Mouse (Mus musculus) MEL (cell line): ENCODE results near the gene Mrps18a. TPM values are rescaled to one million over a fixed set of nuclear protein-coding genes. Genes with fewer than 3 reads are reported as not detected.

ENCODE experiments used
- DNase-seq: peaks from one replicate; pipeline ENCODE4 v3.0.0; 2011; ENCODE audit warnings: low read depth, low spot score
- H3K27ac ChIP-seq: 2 replicates; pipeline ENCODE4 v1.5.1; 2012; ENCODE audit warnings: low read depth, mild to moderate bottlenecking, control low read depth, low read length, moderate library complexity; ENCODE audit not compliant: control insufficient read depth
- H3K27me3 ChIP-seq, 2 experiments: fragments of 150-350 bp in 1 of 2; sonication (generic) in 1 of 2; 2 replicates each; pipeline ENCODE4 v1.6.1; 2012; ENCODE audit warnings: low read length in 2 of 2, mild to moderate bottlenecking in 2 of 2, improper control_type of control experiment in 1 of 2, moderate library complexity in 1 of 2; ENCODE audit not compliant: insufficient read depth in 2 of 2, control insufficient read depth in 1 of 2
- H3K36me3 ChIP-seq, 2 experiments: 2 replicates each; pipeline ENCODE4 v1.6.1; 2012 to 2014; ENCODE audit warnings: low read length in 2 of 2, improper control_type of control experiment in 1 of 2, inconsistent platforms in 1 of 2, mild to moderate bottlenecking in 1 of 2; ENCODE audit not compliant: insufficient read depth in 2 of 2, control insufficient read depth in 1 of 2
- H3K4me1 ChIP-seq, 2 experiments: fragments of 150-350 bp in 1 of 2; sonication (generic) in 1 of 2; 2 replicates each; pipeline ENCODE4 v1.6.1; 2012; ENCODE audit warnings: low read length in 2 of 2, improper control_type of control experiment in 1 of 2, mild to moderate bottlenecking in 1 of 2; ENCODE audit not compliant: insufficient read depth in 2 of 2, control insufficient read depth in 1 of 2
- H3K4me3 ChIP-seq, 2 experiments: fragments of 150-350 bp in 1 of 2; sonication (generic) in 1 of 2; 2 replicates each; pipeline ENCODE4 v1.5.1; 2012; ENCODE audit warnings: low read depth in 2 of 2, low read length in 2 of 2, mild to moderate bottlenecking in 2 of 2, moderate library complexity in 2 of 2, control low read depth in 1 of 2, improper control_type of control experiment in 1 of 2; ENCODE audit not compliant: control insufficient read depth in 1 of 2, insufficient read depth in 1 of 2
- H3K79me2 ChIP-seq: 2 replicates; pipeline ENCODE4 v1.6.1; 2012; ENCODE audit warnings: mild to moderate bottlenecking, low read length, moderate library complexity; ENCODE audit not compliant: control insufficient read depth, poor library complexity, insufficient read depth
- H3K9ac ChIP-seq: 2 replicates; pipeline ENCODE4 v1.6.1; 2012; ENCODE audit warnings: low read depth, mild to moderate bottlenecking, control low read depth, low read length, moderate library complexity; ENCODE audit not compliant: control insufficient read depth, poor library complexity, severe bottlenecking
- H3K9me3 ChIP-seq: fragments of 150-350 bp; sonication (generic); replicated peaks from 2 replicates; pipeline ENCODE4 v1.6.1; 2012; ENCODE audit warnings: mild to moderate bottlenecking, low read length, improper control_type of control experiment, moderate library complexity; ENCODE audit not compliant: insufficient read depth
- BHLHE40 ChIP-seq: IDR thresholded peaks from 2 replicates; pipeline ENCODE4 v1.6.1; 2012; ENCODE audit warnings: low read depth, mild to moderate bottlenecking, inconsistent platforms, low read length, improper control_type of control experiment, borderline replicate concordance
- CTCF ChIP-seq, 3 experiments: IDR thresholded peaks in 2 of 3; conservative IDR thresholded peaks in 1 of 3; 2 replicates each; pipeline ENCODE4 v1.5.1; 2011 to 2012; ENCODE audit warnings: low read length in 3 of 3, low read depth in 2 of 3, mild to moderate bottlenecking in 2 of 3, improper control_type of control experiment in 1 of 3, inconsistent platforms in 1 of 3, mixed read lengths in 1 of 3, moderate library complexity in 1 of 3; ENCODE audit not compliant: control insufficient read depth in 1 of 3, insufficient read depth in 1 of 3, poor library complexity in 1 of 3, severe bottlenecking in 1 of 3
- E2F4 ChIP-seq: IDR thresholded peaks from 2 replicates; pipeline ENCODE4 v1.6.1; 2011; ENCODE audit warnings: low read depth, low read length, improper control_type of control experiment, borderline replicate concordance
- ELF1 ChIP-seq: IDR thresholded peaks from 2 replicates; pipeline ENCODE4 v1.6.1; 2014; ENCODE audit warnings: low read depth, mild to moderate bottlenecking, inconsistent platforms, low read length, improper control_type of control experiment, moderate library complexity
- EP300 ChIP-seq, 2 experiments: IDR thresholded peaks; 2 replicates each; pipeline ENCODE4 v1.6.1; 2011; ENCODE audit warnings: improper control_type of control experiment in 2 of 2, low read length in 2 of 2, low read depth in 1 of 2, mild to moderate bottlenecking in 1 of 2
- ETS1 ChIP-seq: IDR thresholded peaks from 2 replicates; pipeline ENCODE4 v1.6.1; 2012; ENCODE audit warnings: low read depth, mild to moderate bottlenecking, inconsistent platforms, low read length, improper control_type of control experiment, moderate library complexity
- GABPA ChIP-seq: IDR thresholded peaks from 2 replicates; pipeline ENCODE4 v1.6.1; 2012; ENCODE audit warnings: low read depth, mild to moderate bottlenecking, inconsistent platforms, low read length, improper control_type of control experiment, moderate library complexity
- GATA1 ChIP-seq: IDR thresholded peaks from 2 replicates; pipeline ENCODE4 v1.6.1; 2011; ENCODE audit warnings: low read depth, low read length, improper control_type of control experiment
- HCFC1 ChIP-seq: IDR thresholded peaks from 2 replicates; pipeline ENCODE4 v1.6.1; 2012; ENCODE audit warnings: low read depth, mild to moderate bottlenecking, inconsistent platforms, low read length, improper control_type of control experiment, moderate library complexity
- JUND ChIP-seq: IDR thresholded peaks from 2 replicates; pipeline ENCODE4 v1.6.1; 2011; ENCODE audit warnings: low read depth, mild to moderate bottlenecking, improper control_type of control experiment, low read length
- MAZ ChIP-seq: IDR thresholded peaks from 2 replicates; pipeline ENCODE4 v1.6.1; 2012; ENCODE audit warnings: low read depth, mild to moderate bottlenecking, inconsistent platforms, low read length, improper control_type of control experiment
- MEF2A ChIP-seq: IDR thresholded peaks from 2 replicates; pipeline ENCODE4 v1.6.1; 2014; ENCODE audit warnings: low read depth, mild to moderate bottlenecking, inconsistent platforms, low read length, improper control_type of control experiment; ENCODE audit not compliant: poor library complexity, insufficient replicate concordance, severe bottlenecking; ENCODE audit errors: extremely low read depth
- MXI1 ChIP-seq: IDR thresholded peaks from 2 replicates; pipeline ENCODE4 v1.6.1; 2011; ENCODE audit warnings: mild to moderate bottlenecking, low read depth, low read length, improper control_type of control experiment
- MYB ChIP-seq: IDR thresholded peaks from 2 replicates; pipeline ENCODE4 v1.6.1; 2011; ENCODE audit warnings: mild to moderate bottlenecking, low read depth, low read length, improper control_type of control experiment
- NRF1 ChIP-seq: IDR thresholded peaks from 2 replicates; pipeline ENCODE4 v1.6.1; 2014; ENCODE audit warnings: low read depth, mild to moderate bottlenecking, inconsistent platforms, low read length, improper control_type of control experiment, moderate library complexity; ENCODE audit not compliant: poor library complexity, insufficient read depth, severe bottlenecking
- POLR2A ChIP-seq, 2 experiments: IDR thresholded peaks; 2 replicates each; pipeline ENCODE4 v1.6.1; 2011 to 2012; ENCODE audit warnings: low read length in 2 of 2, mild to moderate bottlenecking in 2 of 2, control low read depth in 1 of 2, improper control_type of control experiment in 1 of 2, low read depth in 1 of 2, moderate library complexity in 1 of 2; ENCODE audit not compliant: control insufficient read depth in 1 of 2, insufficient read depth in 1 of 2, poor library complexity in 1 of 2
- RAD21 ChIP-seq: IDR thresholded peaks from 2 replicates; pipeline ENCODE4 v1.6.1; 2011; ENCODE audit warnings: mild to moderate bottlenecking, low read depth, low read length, improper control_type of control experiment
- RCOR1 ChIP-seq: IDR thresholded peaks from 2 replicates; pipeline ENCODE4 v1.6.1; 2012; ENCODE audit warnings: low read depth, mild to moderate bottlenecking, inconsistent platforms, low read length, improper control_type of control experiment
- SIN3A ChIP-seq: IDR thresholded peaks from 2 replicates; pipeline ENCODE4 v1.6.1; 2012; ENCODE audit warnings: low read length, improper control_type of control experiment, inconsistent platforms
- SMC3 ChIP-seq: IDR thresholded peaks from 2 replicates; pipeline ENCODE4 v1.6.1; 2011; ENCODE audit warnings: low read depth, low read length, improper control_type of control experiment
- TAL1 ChIP-seq: IDR thresholded peaks from 2 replicates; pipeline ENCODE4 v1.6.1; 2012; ENCODE audit warnings: mild to moderate bottlenecking, inconsistent platforms, low read length, moderate library complexity, mixed read lengths
- TCF12 ChIP-seq: IDR thresholded peaks from 2 replicates; pipeline ENCODE4 v1.6.1; 2014; ENCODE audit warnings: low read depth, mild to moderate bottlenecking, inconsistent platforms, low read length, improper control_type of control experiment, moderate library complexity
- UBTF ChIP-seq: IDR thresholded peaks from 2 replicates; pipeline ENCODE4 v1.6.1; 2012; ENCODE audit warnings: low read depth, mild to moderate bottlenecking, inconsistent platforms, low read length, improper control_type of control experiment, moderate library complexity, borderline replicate concordance; ENCODE audit not compliant: insufficient read depth
- USF2 ChIP-seq, 2 experiments: IDR thresholded peaks; 2 replicates each; pipeline ENCODE4 v1.6.1; 2011 to 2012; ENCODE audit warnings: improper control_type of control experiment in 2 of 2, low read length in 2 of 2, borderline replicate concordance in 1 of 2, inconsistent platforms in 1 of 2, low read depth in 1 of 2, mild to moderate bottlenecking in 1 of 2; ENCODE audit not compliant: insufficient read depth in 1 of 2
- ZKSCAN1 ChIP-seq: IDR thresholded peaks from 2 replicates; pipeline ENCODE4 v1.6.1; 2012; ENCODE audit warnings: low read depth, mild to moderate bottlenecking, inconsistent platforms, low read length, improper control_type of control experiment, moderate library complexity
- ZMIZ1 ChIP-seq: IDR thresholded peaks from 2 replicates; pipeline ENCODE4 v1.6.1; 2012; ENCODE audit warnings: low read depth, mild to moderate bottlenecking, inconsistent platforms, low read length, improper control_type of control experiment, moderate library complexity
- ZNF384 ChIP-seq: IDR thresholded peaks from 2 replicates; pipeline ENCODE4 v1.6.1; 2012; ENCODE audit warnings: low read depth, mild to moderate bottlenecking, inconsistent platforms, low read length, improper control_type of control experiment
- polyA plus RNA-seq, 2 experiments: library from polyadenylated mRNA; stranded (reverse) in 1 of 2; unstranded in 1 of 2; fragments of >175 nt in 1 of 2; fragments of >200 nt in 1 of 2; gene quantifications; 2 replicates each; pipeline versions ENCODE4 v1.2.1 to v1.2.4; 2012; ENCODE audit warnings: low replicate concordance in 2 of 2, low read depth in 1 of 2; ENCODE audit not compliant: insufficient read length in 2 of 2, insufficient read depth in 1 of 2, missing spikeins in 1 of 2
- total RNA-seq: library from RNA; depleted of rRNA; stranded (reverse); fragments of 300-350 nt; gene quantifications from 2 replicates; pipeline ENCODE4 v1.2.3, GENCODE M21; 2012

The Mrps18a gene
- total and polyA plus RNA-seq, 3 experiments = 159 to 181 TPM; not detected in 1

GRCm38 (mm10) chr17:46159236-46159635 lies 48.5 kb downstream of the Mrps18a start:
- TF ChIP-seq ZKSCAN1 (no peak), TAL1 (peak; percentile 96), MEF2A (no peak), BHLHE40 (peak; percentile 34; the same call in 1 of the 2 replicates), UBTF (no peak), RCOR1 (peak; percentile 72), JUND (no peak), NRF1 (no peak), MYB (no peak), EP300 (IDR thresholded peaks at IDR 0.05; ENCODE audit: low read depth in 1 of 2, low read length in 2 of 2) (peak; percentile 92), HCFC1 (no peak), MXI1 (0 out of 2 replicates have a peak, but pooled peaks have one; percentile 29), MAZ (no peak), ETS1 (peak; percentile 83), SIN3A (peak; percentile 40), ELF1 (no peak), GATA1 (peak; percentile 94), SMC3 (no peak), GABPA (no peak), USF2 (IDR thresholded peaks at IDR 0.05; ENCODE audit: borderline replicate concordance in 1 of 2, insufficient read depth in 1 of 2, low read depth in 1 of 2, low read length in 2 of 2) (no peak), ZNF384 (0 out of 2 replicates have a peak, but pooled peaks have one; percentile 28), E2F4 (no peak), POLR2A (IDR thresholded peaks at IDR 0.05; ENCODE audit: control insufficient read depth in 1 of 2, insufficient read depth in 1 of 2, low read depth in 1 of 2, low read length in 2 of 2, poor library complexity in 1 of 2) (no peak), TCF12 (peak; percentile 97), RAD21 (no peak), ZMIZ1 (no peak), CTCF (IDR thresholded peaks at IDR 0.05 in 2 of 3, conservative IDR thresholded peaks at IDR 0.05 in 1 of 3; ENCODE audit: control insufficient read depth in 1 of 3, insufficient read depth in 1 of 3, low read depth in 2 of 3, low read length in 3 of 3, poor library complexity in 1 of 3, severe bottlenecking in 1 of 3) (no peak)
- peak overlapping the region; percentile 10; the same call in 1 of the 2 replicates for H3K9ac ChIP-seq
- peaks cover 0 to 27% of the 10 kb centered on the region in 2 experiments; a peak in 2 of 4 replicates for H3K36me3 ChIP-seq
- H3K4me3 ChIP-seq = peak overlapping the region in 1 of 2 experiments; percentile 70; a peak in 2 of 4 replicates
- peaks cover 9% of the 10 kb centered on the region for H3K79me2 ChIP-seq
- H3K4me1 ChIP-seq = peaks cover 18 to 43% of the 10 kb centered on the region in 2 experiments; a peak in 3 of 4 replicates
- no peaks in the 10 kb centered on the region for H3K9me3 ChIP-seq
- H3K27me3 ChIP-seq = no peaks in the 10 kb centered on the region
- DNase-seq = peak; percentile 75
- H3K27ac ChIP-seq = peak overlapping the region; percentile 88
